Mouse (Mus musculus): ENCODE results near the gene Tgm4. TPM values are rescaled to one million over a fixed set of nuclear protein-coding genes. Genes with fewer than 3 reads are reported as not detected.

The Tgm4 gene
- polyA plus RNA-seq, 1 experiment from 2014 or later: 0.37 TPM

GRCm38 (mm10) chr9:123115566-123115965 lies 81.0 kb downstream of the Tgm4 start:
- H3K27me3 ChIP-seq (replicated peaks; ENCODE audit: control insufficient read depth, insufficient read depth, low read length): no peaks in the 10 kb centered on the region
- peaks cover 16% of the 10 kb centered on the region for H3K4me1 ChIP-seq (ENCODE audit: control insufficient read depth, insufficient read depth, low read length)
- no peak overlapping the region for H3K4me3 ChIP-seq (ENCODE audit: low read length)
- no peak overlapping the region for H3K27ac ChIP-seq (ENCODE audit: low read length)
- H3K4me2 ChIP-seq (ENCODE audit: low read depth, low read length): no peak overlapping the region
- H3K36me3 ChIP-seq (ENCODE audit: control insufficient read depth, insufficient read depth, low read length): peaks cover 16% of the 10 kb centered on the region; the same call in 1 of the 2 replicates
- no peak for ATAC-seq
- H3K9ac ChIP-seq (ENCODE audit: low read depth, low read length): no peak overlapping the region
- WGBS: 86% methylated on average over 1 of the region's 1 CpGs
- no peaks in the 10 kb centered on the region for H3K9me3 ChIP-seq (ENCODE audit: control insufficient read depth, low read length)

Other genes with a start within 250 kb of the Tgm4 start
- 5.5 and 5.6 TPM in 2 replicates for gene Tcaim, start 229.2 kb upstream of the Tgm4 start, polyA plus RNA-seq (2015; fragmentation: Nextera tagmentation; extraction: Ambion mirVana)
- gene Gm35549, start 190.7 kb upstream of the Tgm4 start, polyA plus RNA-seq (2015; fragmentation: Nextera tagmentation; extraction: Ambion mirVana): 0.23 TPM in 1 of 2 replicates, not detected in the other
- gene Zfp445, start 168.7 kb upstream of the Tgm4 start, polyA plus RNA-seq (2015; fragmentation: Nextera tagmentation; extraction: Ambion mirVana): 41.3 and 41.5 TPM in 2 replicates
- gene Zkscan7, start 149.0 kb upstream of the Tgm4 start, polyA plus RNA-seq (2015; fragmentation: Nextera tagmentation; extraction: Ambion mirVana): 3.7 and 4.3 TPM in 2 replicates
- 8.9 and 10.0 TPM in 2 replicates for gene Zfp105, start 111.7 kb upstream of the Tgm4 start, polyA plus RNA-seq (2015; fragmentation: Nextera tagmentation; extraction: Ambion mirVana)
- gene 1110059G10Rik, start 83.7 kb upstream of the Tgm4 start, polyA plus RNA-seq (2015; fragmentation: Nextera tagmentation; extraction: Ambion mirVana): 27.6 and 28.3 TPM in 2 replicates
- 29.7 and 34.4 TPM in 2 replicates for gene Kif15, start 83.7 kb upstream of the Tgm4 start, polyA plus RNA-seq (2015; fragmentation: Nextera tagmentation; extraction: Ambion mirVana)
- gene Tmem42, start 13.4 kb upstream of the Tgm4 start, polyA plus RNA-seq (2015; fragmentation: Nextera tagmentation; extraction: Ambion mirVana): 19.9 and 20.2 TPM in 2 replicates
- gene Zdhhc3, start 78.5 kb downstream of the Tgm4 start, polyA plus RNA-seq (2015; fragmentation: Nextera tagmentation; extraction: Ambion mirVana): 75.8 and 76.9 TPM in 2 replicates
- gene Exosc7, start 78.5 kb downstream of the Tgm4 start, polyA plus RNA-seq (2015; fragmentation: Nextera tagmentation; extraction: Ambion mirVana): 130 and 146 TPM in 2 replicates
- 0.27 and 0.42 TPM in 2 replicates for gene Clec3b, start 116.2 kb downstream of the Tgm4 start, polyA plus RNA-seq (2015; fragmentation: Nextera tagmentation; extraction: Ambion mirVana)
- 14.1 and 14.2 TPM in 2 replicates for gene Cdcp1, start 181.3 kb downstream of the Tgm4 start, polyA plus RNA-seq (2015; fragmentation: Nextera tagmentation; extraction: Ambion mirVana)
- 1.7 and 6.0 TPM in 2 replicates for gene Tmem158, start 226.0 kb downstream of the Tgm4 start, polyA plus RNA-seq (2015; fragmentation: Nextera tagmentation; extraction: Ambion mirVana)